Mouse (Mus musculus) lung, embryonic 14.5 days (tissue): ENCODE measurements around the gene Pias3. TPM values are rescaled to one million over a fixed set of nuclear protein-coding genes. Genes with fewer than 3 reads are reported as not detected.

ENCODE experiments used
- ATAC-seq: fragments of 200-750 bp; cut with Nextera tagmentation; 2 replicates; pipeline ENCODE4 v1.8.0; 2017; ENCODE audit warnings: mild to moderate bottlenecking, moderate TSS enrichment, moderate library complexity; ENCODE audit not compliant: insufficient read depth
- DNase-seq: peaks from one replicate; pipeline ENCODE4 v3.0.0-alpha.2; 2015
- H3K27ac ChIP-seq: fragments of 300-500 bp; sonication (generic); 2 replicates; pipeline ENCODE4 v1.5.1; 2014; ENCODE audit warnings: low read depth, mild to moderate bottlenecking, moderate library complexity
- H3K27me3 ChIP-seq: fragments of 300-500 bp; sonication (generic); 2 replicates; pipeline ENCODE4 v1.6.1; 2014; ENCODE audit warnings: low read length, control low read depth; ENCODE audit not compliant: insufficient read depth
- H3K36me3 ChIP-seq: fragments of 300-500 bp; sonication (generic); 2 replicates; pipeline ENCODE4 v1.6.1; 2014; ENCODE audit warnings: control low read depth; ENCODE audit not compliant: insufficient read depth
- H3K4me1 ChIP-seq: fragments of 300-500 bp; sonication (generic); 2 replicates; pipeline ENCODE4 v1.6.1; 2014; ENCODE audit warnings: antibody characterized with exemption, control low read depth; ENCODE audit not compliant: insufficient read depth
- H3K4me2 ChIP-seq: fragments of 300-500 bp; sonication (generic); 2 replicates; pipeline ENCODE4 v1.6.1; 2014; ENCODE audit warnings: mild to moderate bottlenecking
- H3K4me3 ChIP-seq: fragments of 300-500 bp; sonication (generic); 2 replicates; pipeline ENCODE4 v1.5.1; 2014; ENCODE audit warnings: low read depth, low read length
- H3K9ac ChIP-seq: fragments of 300-500 bp; sonication (generic); 2 replicates; pipeline ENCODE4 v1.6.1; 2014
- H3K9me3 ChIP-seq: fragments of 300-500 bp; sonication (generic); 2 replicates; pipeline ENCODE4 v1.6.1; 2016; ENCODE audit warnings: low read depth, low read length, control low read depth
- CTCF ChIP-seq: IDR thresholded peaks from 2 replicates; pipeline ENCODE4 v1.5.1; 2016; ENCODE audit warnings: antibody characterized with exemption, low read depth
- WGBS: fragments of 180-500 bp; shearing (Covaris S2); extraction: QIAGEN DNeasy Blood & Tissue Kit; methylation state at CpG from one replicate; pipeline ENCODE4 v1.1.7; 2014; 5-methylcytosine and 5-hydroxymethylcytosine counted together
- polyA plus RNA-seq: library from polyadenylated mRNA; unstranded; fragments of >200 nt; fragmentation: Nextera tagmentation; extraction: Ambion mirVana; gene quantifications from 2 replicates; pipeline ENCODE4 v1.2.1, GENCODE M21; 2014

The Pias3 gene
- polyA plus RNA-seq, 1 experiment from 2014 or later: 49.1 TPM

- Histone ChIP-seq H3K9me3 (no peaks in the 10 kb centered on the region), H3K4me2 (no peak overlapping the region), H3K36me3 (no peaks in the 10 kb centered on the region), H3K4me3 (no peak overlapping the region), H3K9ac (no peak overlapping the region), H3K27me3 (no peaks in the 10 kb centered on the region), H3K4me1 (no peaks in the 10 kb centered on the region), H3K27ac (no peak overlapping the region)
- no peak for TF ChIP-seq CTCF
- DNase-seq (no peak), ATAC-seq (no peak)
- WGBS: 93% methylated on average over 3 of the region's 3 CpGs
These were observed 48.2 kb downstream of the Pias3 start for GRCm38 (mm10) chr3:96744348-96744747.

DNA sequence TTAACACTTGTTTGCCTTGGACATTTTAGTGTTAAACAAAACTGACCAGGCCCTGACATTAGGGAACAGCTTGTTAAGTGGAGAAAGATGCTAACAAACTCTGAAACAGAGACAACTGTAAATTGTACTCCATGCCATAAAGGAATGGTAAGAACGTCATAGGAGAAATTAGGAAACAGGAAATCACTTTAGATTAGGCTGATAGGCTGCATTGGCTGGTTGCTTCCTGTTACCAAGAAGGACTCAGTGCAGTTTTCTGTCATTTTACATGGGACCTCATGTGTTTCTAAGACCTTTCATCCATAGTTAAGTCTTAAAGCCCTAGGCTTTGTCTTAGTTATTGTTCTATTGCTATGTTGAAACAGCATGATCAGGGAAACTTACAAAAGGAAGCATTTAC, 50.6 kb downstream of the Pias3 start:
- TF ChIP-seq CTCF: no peak
- H3K9me3 ChIP-seq: no peaks in the 10 kb centered on the region
- WGBS: 45% methylated on average over 1 of the region's 1 CpGs
- no peak overlapping the region for H3K27ac ChIP-seq
- no peaks in the 10 kb centered on the region for H3K4me1 ChIP-seq
- no peak overlapping the region for H3K9ac ChIP-seq
- no peak overlapping the region for H3K4me3 ChIP-seq
- H3K36me3 ChIP-seq: no peaks in the 10 kb centered on the region
- no peaks in the 10 kb centered on the region for H3K27me3 ChIP-seq
- DNase-seq: no peak
- no peak for ATAC-seq
- no peak overlapping the region for H3K4me2 ChIP-seq

Other genes starting within 250 kb of the Pias3 start
- not detected in 2 replicates for gene BC107364, start 244.1 kb upstream of the Pias3 start, polyA plus RNA-seq
- 0.20 and 0.35 TPM in 2 replicates for gene Hfe2, start 171.2 kb upstream of the Pias3 start, polyA plus RNA-seq
- 77.2 and 96.5 TPM in 2 replicates for gene Txnip, start 138.4 kb upstream of the Pias3 start, polyA plus RNA-seq
- 0.89 and 1.2 TPM in 2 replicates for gene Gm16253, start 119.4 kb upstream of the Pias3 start, polyA plus RNA-seq
- 17.8 and 22.9 TPM in 2 replicates for gene Polr3gl, start 102.2 kb upstream of the Pias3 start, polyA plus RNA-seq
- 2.0 and 2.5 TPM in 2 replicates for gene Ankrd34a, start 99.7 kb upstream of the Pias3 start, polyA plus RNA-seq
- 7.9 and 8.3 TPM in 2 replicates for gene Lix1l, start 95.2 kb upstream of the Pias3 start, polyA plus RNA-seq
- gene Rbm8a, start 66.5 kb upstream of the Pias3 start, polyA plus RNA-seq: 163 TPM in 2 replicates
- gene Pex11b, start 61.0 kb upstream of the Pias3 start, polyA plus RNA-seq: 55.8 and 56.5 TPM in 2 replicates
- 0.09 and 0.24 TPM in 2 replicates for gene Gm42957, start 60.9 kb upstream of the Pias3 start, polyA plus RNA-seq
- 0.70 and 1.2 TPM in 2 replicates for gene Itga10, start 50.8 kb upstream of the Pias3 start, polyA plus RNA-seq
- gene Ankrd35, start 26.3 kb upstream of the Pias3 start, polyA plus RNA-seq: 0.12 and 0.15 TPM in 2 replicates
- 7.1 and 8.2 TPM in 2 replicates for gene Nudt17, start 12.2 kb downstream of the Pias3 start, polyA plus RNA-seq
- gene Polr3c, start 31.2 kb downstream of the Pias3 start, polyA plus RNA-seq: 33.7 and 34.2 TPM in 2 replicates
- 53.7 and 54.2 TPM in 2 replicates for gene Rnf115, start 31.3 kb downstream of the Pias3 start, polyA plus RNA-seq
- 0.08 TPM in 1 of 2 replicates, not detected in the other for gene Pdzk1, start 132.9 kb downstream of the Pias3 start, polyA plus RNA-seq
- gene Cd160, start 133.0 kb downstream of the Pias3 start, polyA plus RNA-seq: 0.07 and 0.09 TPM in 2 replicates
- gene Gja5, start 208.3 kb downstream of the Pias3 start, polyA plus RNA-seq: 6.3 and 6.4 TPM in 2 replicates
- 35.4 and 43.6 TPM in 2 replicates for gene Gpr89, start 209.0 kb downstream of the Pias3 start, polyA plus RNA-seq
- gene Gja8, start 229.6 kb downstream of the Pias3 start, polyA plus RNA-seq: not detected in 2 replicates